Mouse (Mus musculus): Measurements from ENCODE around the gene Ccdc137.

Gene Ccdc137

GRCm38 (mm10) chr11:120463536-120463935 is 5.6 kb downstream of the Ccdc137 start:
- no peak for DNase-seq (ENCODE audit: low spot score)

- no peak for DNase-seq (ENCODE audit: low spot score)
These were observed 6.5 kb downstream of the Ccdc137 start for GRCm38 (mm10) chr11:120464365-120464764.

GRCm38 (mm10) chr11:120465521-120465920 is 7.6 kb downstream of the Ccdc137 start:
- DNase-seq (ENCODE audit: low spot score): no peak

- peak; percentile 92 for DNase-seq (ENCODE audit: low spot score)
These were observed 9.3 kb downstream of the Ccdc137 start, which contains the start of gene Arl16 for GRCm38 (mm10) chr11:120467051-120467735. Gene Arl16 (minus strand): TSS chr11:120467607.

GRCm38 (mm10) chr11:120467736-120468092 is 9.8 kb downstream of the Ccdc137 start:
- DNase-seq (ENCODE audit: low spot score): no peak

- DNase-seq (ENCODE audit: low spot score): no peak
These were observed 14.1 kb downstream of the Ccdc137 start for GRCm38 (mm10) chr11:120472052-120472451.

- DNase-seq (ENCODE audit: low spot score): no peak
These were observed 25.6 kb downstream of the Ccdc137 start for GRCm38 (mm10) chr11:120483448-120483934.

- DNase-seq (ENCODE audit: low spot score): peak; percentile 73
These were observed 26.5 kb downstream of the Ccdc137 start, which contains the start of gene Mrpl12 for GRCm38 (mm10) chr11:120484265-120484981. Gene Mrpl12 (plus strand): TSS chr11:120484613.

- DNase-seq (ENCODE audit: low spot score): no peak
These were observed 27.3 kb downstream of the Ccdc137 start for GRCm38 (mm10) chr11:120485251-120485650.

GRCm38 (mm10) chr11:120488516-120488915 is 30.6 kb downstream of the Ccdc137 start:
- DNase-seq (ENCODE audit: low spot score): no peak

- peak; percentile 67 for DNase-seq (ENCODE audit: low spot score)
These were observed 31.3 kb downstream of the Ccdc137 start for GRCm38 (mm10) chr11:120489054-120489761.

GRCm38 (mm10) chr11:120490291-120491046 is 32.6 kb downstream of the Ccdc137 start:
- no peak for DNase-seq (ENCODE audit: low spot score)

- peak; percentile 82 for DNase-seq (ENCODE audit: low spot score)
These were observed 33.6 kb downstream of the Ccdc137 start, which contains the start of gene Slc25a10 for GRCm38 (mm10) chr11:120491317-120492023. Gene Slc25a10 (plus strand): TSS chr11:120491840.

- DNase-seq (ENCODE audit: low spot score): no peak
These were observed 34.3 kb downstream of the Ccdc137 start for GRCm38 (mm10) chr11:120492024-120492877.

- DNase-seq (ENCODE audit: low spot score): no peak
These were observed 34.9 kb downstream of the Ccdc137 start for GRCm38 (mm10) chr11:120492878-120493203.

GRCm38 (mm10) chr11:120493351-120493750 is 35.4 kb downstream of the Ccdc137 start:
- no peak for DNase-seq (ENCODE audit: low spot score)

GRCm38 (mm10) chr11:120493911-120494310 is 36.0 kb downstream of the Ccdc137 start:
- DNase-seq (ENCODE audit: low spot score): no peak

- DNase-seq (ENCODE audit: low spot score): no peak
These were observed 39.5 kb downstream of the Ccdc137 start for GRCm38 (mm10) chr11:120497436-120497835.

GRCm38 (mm10) chr11:120498226-120498625 is 40.3 kb downstream of the Ccdc137 start:
- DNase-seq (ENCODE audit: low spot score): no peak

GRCm38 (mm10) chr11:120498891-120499290 is 41.0 kb downstream of the Ccdc137 start:
- no peak for DNase-seq (ENCODE audit: low spot score)

All from left cerebral cortex, adult 11 months (tissue).